ENCODE assay signal across 8 mouse cellular contexts in the genomic region with DNA sequence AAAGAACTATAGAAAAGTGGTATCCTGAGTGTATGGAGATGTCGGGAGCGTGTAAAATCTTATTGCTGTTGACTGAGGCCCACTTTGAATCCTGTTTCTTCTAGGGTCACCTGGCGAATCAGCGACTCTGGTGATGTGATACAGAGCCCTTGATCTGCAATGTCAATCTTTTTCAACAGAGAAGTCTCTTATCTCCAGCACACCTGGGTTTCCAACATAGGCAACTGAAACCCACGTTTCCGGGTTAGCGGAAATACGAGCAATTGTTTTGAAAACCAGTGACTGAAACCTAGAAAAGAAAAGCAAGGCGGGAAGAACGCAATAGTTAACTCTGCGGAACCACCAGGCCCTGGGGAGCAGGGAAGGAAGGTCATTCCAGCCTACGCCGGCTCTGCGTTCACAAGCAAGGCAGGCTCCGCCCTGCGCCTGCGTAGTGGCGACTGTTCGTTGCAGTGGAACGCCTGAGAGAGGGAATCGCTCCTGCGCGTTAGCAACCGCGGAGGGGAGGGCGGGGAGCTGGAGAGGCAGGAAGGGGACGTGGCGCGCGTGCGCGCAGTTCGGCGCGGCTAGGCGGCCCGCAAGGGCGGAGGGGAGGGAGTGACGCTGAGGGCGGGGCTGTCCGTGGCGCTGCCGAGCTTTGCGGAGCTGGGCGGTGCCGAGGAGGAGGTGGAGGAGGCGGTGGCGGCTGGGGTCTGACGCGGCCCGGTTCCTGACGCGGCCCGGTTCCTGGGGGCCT. TPM values are rescaled to one million over a fixed set of nuclear protein-coding genes. Genes with fewer than 3 reads are reported as not detected.
DNase-seq lines count a peak whose midpoint lies in the region; ATAC-seq and TF ChIP-seq lines count a peak whose summit lies in the region.

A gene (plus strand): TSS at position 436 of the 736 bp plus-strand sequence.

- peak within 1 kb of the TSS; percentile 97 for H3K9ac ChIP-seq in forebrain, embryonic 16.5 days (replicated peaks; ENCODE audit: low read depth, low read length)
- H3K9ac ChIP-seq in lung, embryonic 14.5 days = peak within 1 kb of the TSS; percentile 99

- peak; percentile 88 for ATAC-seq in G1E (ENCODE audit: extremely low read depth, insufficient number of reproducible peaks, low FRiP score, poor library complexity, severe bottlenecking)
- ATAC-seq in forebrain, embryonic 16.5 days = peak; percentile 98
- peak; percentile 98 for ATAC-seq in lung, embryonic 14.5 days (ENCODE audit: insufficient read depth)

- peak within 1 kb of the TSS; percentile 85 for H3K4me3 ChIP-seq in G1E (ENCODE audit: low read depth, low read length)
- peak within 1 kb of the TSS; percentile 97 for H3K4me3 ChIP-seq in forebrain, embryonic 16.5 days (replicated peaks; ENCODE audit: low read length)
- peak within 1 kb of the TSS; percentile 84 for H3K4me3 ChIP-seq in layer of hippocampus, adult 2 months
- peak within 1 kb of the TSS; percentile 92 for H3K4me3 ChIP-seq in lung, embryonic 14.5 days (ENCODE audit: low read depth, low read length)
- H3K4me3 ChIP-seq in olfactory bulb, adult 2 months (ENCODE audit: insufficient read depth, low read depth, low read length) = peak within 1 kb of the TSS; percentile 100
- peak within 1 kb of the TSS; percentile 92 for H3K4me3 ChIP-seq in thymus, adult 2 months (ENCODE audit: control insufficient read depth, insufficient read depth, low read length)

- TF ChIP-seq POLR2A in olfactory bulb, adult 2 months (IDR thresholded peaks at IDR 0.05; ENCODE audit: insufficient read depth, low read depth, low read length) = peak; percentile 88
- TF ChIP-seq POLR2A in thymus, adult 2 months (IDR thresholded peaks at IDR 0.05; ENCODE audit: control insufficient read depth, extremely low read depth, insufficient read depth, low read length, poor library complexity) = peak; percentile 93

- peaks cover 3% of the 10 kb centered on the region for H3K36me3 ChIP-seq in G1E (replicated peaks)
- H3K36me3 ChIP-seq in forebrain, embryonic 16.5 days (ENCODE audit: control insufficient read depth, insufficient read depth) = no peaks in the 10 kb centered on the region
- H3K36me3 ChIP-seq in lung, embryonic 14.5 days (ENCODE audit: insufficient read depth) = no peaks in the 10 kb centered on the region
- no peaks in the 10 kb centered on the region for H3K36me3 ChIP-seq in thymus, adult 2 months (ENCODE audit: control insufficient read depth, insufficient read depth, low read length)

- peak; percentile 95 for DNase-seq in G1E (ENCODE audit: low spot score)
- DNase-seq in cerebellum, adult 18-20 months = peak; percentile 98 to 100
- DNase-seq in heart, postnatal 36 days = peak; percentile 94
- peak; percentile 97 to 99 for DNase-seq in layer of hippocampus, adult 2 months (ENCODE audit: low spot score in 2 of 2)
- DNase-seq in lung, embryonic 14.5 days = peak; percentile 99
- peak; percentile 96 for DNase-seq in thymus, adult 2 months

- no peak for TF ChIP-seq CTCF in G1E (IDR thresholded peaks at IDR 0.05; ENCODE audit: low read depth, low read length)
- TF ChIP-seq CTCF in layer of hippocampus, adult 2 months (conservative IDR thresholded peaks at IDR 0.05) = no peak
- TF ChIP-seq CTCF in lung, embryonic 14.5 days (IDR thresholded peaks at IDR 0.05; ENCODE audit: low read depth) = no peak
- TF ChIP-seq CTCF in olfactory bulb, adult 2 months (IDR thresholded peaks at IDR 0.05; ENCODE audit: insufficient read depth, low read depth, low read length) = no peak
- TF ChIP-seq CTCF in thymus, adult 2 months (IDR thresholded peaks at IDR 0.05; ENCODE audit: borderline replicate concordance, control insufficient read depth, extremely low read depth, insufficient read depth, low read length, poor library complexity) = peak; percentile 72

- H3K4me1 ChIP-seq in G1E (ENCODE audit: insufficient read depth, low read depth, low read length) = peaks cover 19% of the 10 kb centered on the region
- H3K4me1 ChIP-seq in forebrain, embryonic 16.5 days (replicated peaks; ENCODE audit: control insufficient read depth, insufficient read depth, low read length) = peaks cover 16% of the 10 kb centered on the region
- no peaks in the 10 kb centered on the region; the same call in 1 of the 2 replicates for H3K4me1 ChIP-seq in lung, embryonic 14.5 days (ENCODE audit: insufficient read depth)
- H3K4me1 ChIP-seq in olfactory bulb, adult 2 months (ENCODE audit: control insufficient read depth, insufficient read depth, low read length) = peaks cover 2% of the 10 kb centered on the region; the same call in 1 of the 2 replicates
- H3K4me1 ChIP-seq in thymus, adult 2 months (replicated peaks; ENCODE audit: control insufficient read depth, insufficient read depth, low read length) = 0 out of 2 replicates have a peak, but pooled peaks cover 2% of the 10 kb centered on the region

- peak within 1 kb of the TSS; percentile 76 for H3K4me2 ChIP-seq in forebrain, embryonic 16.5 days (ENCODE audit: low read length)
- peak within 1 kb of the TSS; percentile 63 for H3K4me2 ChIP-seq in lung, embryonic 14.5 days

- peaks cover 9% of the 10 kb centered on the region for H3K27me3 ChIP-seq in G1E (ENCODE audit: insufficient read depth, low read length)
- no peaks in the 10 kb centered on the region for H3K27me3 ChIP-seq in forebrain, embryonic 16.5 days (replicated peaks; ENCODE audit: control insufficient read depth, insufficient read depth, low read length)
- no peaks in the 10 kb centered on the region for H3K27me3 ChIP-seq in lung, embryonic 14.5 days (ENCODE audit: insufficient read depth, low read length)
- no peaks in the 10 kb centered on the region for H3K27me3 ChIP-seq in thymus, adult 2 months (ENCODE audit: control insufficient read depth, insufficient read depth, low read length)

- 2% methylated on average over 45 of the region's 54 CpGs for WGBS in forebrain, embryonic 16.5 days
- WGBS in lung, embryonic 14.5 days = 1% methylated on average over 42 of the region's 54 CpGs
- 1% methylated on average over 52 of the region's 54 CpGs for WGBS in olfactory bulb, adult 2 months
- WGBS in thymus, adult 2 months = 1% methylated on average over 50 of the region's 54 CpGs

- peak within 1 kb of the TSS; percentile 99 for H3K27ac ChIP-seq in forebrain, embryonic 16.5 days (ENCODE audit: low read length)
- H3K27ac ChIP-seq in layer of hippocampus, adult 2 months = peak within 1 kb of the TSS; percentile 99
- H3K27ac ChIP-seq in lung, embryonic 14.5 days (ENCODE audit: low read depth) = peak within 1 kb of the TSS; percentile 99
- peak within 1 kb of the TSS; percentile 98 for H3K27ac ChIP-seq in olfactory bulb, adult 2 months (ENCODE audit: insufficient read depth, low read depth, low read length)
- H3K27ac ChIP-seq in thymus, adult 2 months (ENCODE audit: control insufficient read depth, insufficient read depth, low read length) = peak within 1 kb of the TSS; percentile 84

- intact Hi-C loops in heart, postnatal 36 days (cut with DNase I) = loop anchor here (2.0 to 5.0 kb wide), 2 partner anchors 42 to 154 kb away; a partner anchor contains a TSS

- H3K9me3 ChIP-seq in G1E (replicated peaks) = no peaks in the 10 kb centered on the region
- H3K9me3 ChIP-seq in forebrain, embryonic 16.5 days (ENCODE audit: control insufficient read depth, low read length) = no peaks in the 10 kb centered on the region
- H3K9me3 ChIP-seq in lung, embryonic 14.5 days (ENCODE audit: low read depth, low read length) = no peaks in the 10 kb centered on the region

RNA-seq across cellular contexts. Expression of the gene that starts here (rescaled TPM):
- 233 TPM in 2 replicates for total RNA-seq in G1E (2014; fragmentation: Nextera tagmentation)
- 206 and 250 TPM in 2 replicates for total RNA-seq in G1E (2017)
- 11.5 and 13.7 TPM in 2 replicates for polyA plus RNA-seq in G1E (2012)
- polyA plus RNA-seq in forebrain, embryonic 16.5 days (2015; fragmentation: Nextera tagmentation; extraction: Ambion mirVana) = 216 and 217 TPM in 2 replicates
- 100 to 1,000 TPM; 445 to 446 TPM for total RNA-seq in heart, postnatal 36 days (2021)
- 100 to 1,000 TPM; 418 to 439 TPM for total RNA-seq in layer of hippocampus, adult 2 months (2021)
- polyA plus RNA-seq in lung, embryonic 14.5 days (2014; fragmentation: Nextera tagmentation; extraction: Ambion mirVana) = 201 and 215 TPM in 2 replicates
- polyA plus RNA-seq in olfactory bulb, adult 2 months (2012; ENCODE audit: insufficient read depth, insufficient read length, low replicate concordance, missing spikeins) = 609 TPM in 1 of 2 replicates, not detected in the other
- polyA plus RNA-seq in thymus, adult 2 months (2012; rRNA removed) = 24.5 and 26.4 TPM in 2 replicates

Comparison
In these comparisons a context has a peak if more than half of its experiments do, and no peak if none do; other contexts are left out.
1. Peak in every context shown above with its lines: DNase-seq, ATAC-seq, H3K4me3 ChIP-seq and H3K27ac ChIP-seq.